Mouse (Mus musculus) induced T-regulatory cell, adult 2 months (primary cell): ENCODE measurements at regions not wholly inside any gene's neighbourhood (a gene's known extent, or its start where the extent isn't known, plus 50 kb on each side); places are given as distances from the start of the nearest gene placed in this dataset.

Experiments
- DNase-seq: peaks from one replicate; pipeline ENCODE4 v3.0.0-alpha.2; 2012; ENCODE audit warnings: low read depth

GRCm38 (mm10) chr12:71725140-71725539, 105.7 kb upstream of the Daam1 start:
- no peak for DNase-seq

DNA sequence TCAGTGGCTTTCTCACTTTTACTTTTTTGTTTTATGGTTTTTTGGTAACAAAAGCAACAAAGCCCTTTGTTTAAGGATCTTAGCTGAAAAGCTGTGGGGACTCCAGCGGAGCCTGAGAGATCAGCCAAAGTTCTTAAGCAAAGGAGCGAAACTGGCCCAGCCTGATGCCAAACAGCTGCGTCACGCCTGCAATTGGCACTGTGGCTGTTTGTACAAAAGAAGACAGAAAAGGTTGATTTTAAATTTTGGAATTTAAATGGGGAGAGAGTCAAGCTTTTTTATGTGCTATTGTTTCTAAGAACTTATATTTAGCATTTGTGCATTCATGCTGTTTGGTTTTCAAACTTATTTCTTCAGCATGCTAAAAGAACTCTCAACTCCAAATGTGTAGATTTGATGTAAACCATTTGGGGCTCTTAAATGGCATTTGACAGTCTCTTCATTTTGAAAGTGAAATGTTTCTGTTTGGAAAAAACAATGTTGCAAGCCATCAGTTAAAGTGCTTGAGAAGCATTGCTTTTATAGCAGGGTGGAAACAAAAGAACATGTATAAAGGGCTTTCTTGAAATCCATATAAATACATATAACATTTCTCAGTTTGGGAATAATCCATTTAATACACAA, 105.1 kb upstream of the Daam1 start:
- DNase-seq: no peak

DNA sequence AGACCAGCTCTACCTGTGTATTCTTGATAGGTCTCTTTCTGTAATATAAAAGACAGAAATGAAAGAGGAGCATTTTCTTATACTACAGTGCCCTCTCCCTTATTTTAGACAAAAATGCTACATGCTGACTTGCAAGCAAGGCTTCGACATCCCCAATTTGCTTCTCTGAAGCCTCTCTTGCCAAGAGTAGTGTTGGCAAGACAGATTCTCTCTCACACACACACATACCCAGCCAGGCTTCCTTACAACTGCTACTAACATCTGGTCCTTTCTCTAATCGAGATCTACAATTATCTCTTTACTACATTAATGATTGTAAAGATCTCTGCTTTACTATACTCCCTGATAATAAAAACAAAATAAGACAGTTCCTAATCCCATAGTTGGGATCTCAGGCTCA, 87.5 kb upstream of the Daam1 start:
- no peak for DNase-seq

DNA sequence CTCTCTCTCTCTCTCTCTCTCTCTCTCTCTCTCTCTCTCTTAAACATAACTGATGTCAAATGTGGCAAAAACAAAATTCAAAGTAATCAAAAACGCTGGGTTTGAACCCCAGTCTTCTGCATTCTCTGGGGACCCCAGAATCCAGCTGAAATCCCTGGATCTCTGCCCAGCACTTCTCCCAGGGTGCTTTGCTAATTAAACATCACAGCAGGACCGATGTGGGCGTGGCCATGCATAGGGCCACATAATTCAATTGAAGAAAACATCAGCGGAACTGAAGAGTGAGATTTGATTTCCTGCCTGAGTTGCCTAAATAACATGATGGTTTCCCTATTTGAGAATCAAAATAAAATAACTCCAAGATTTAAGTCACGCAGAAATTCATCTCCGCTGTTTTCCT, 84.9 kb upstream of the Daam1 start:
- DNase-seq: no peak

DNA sequence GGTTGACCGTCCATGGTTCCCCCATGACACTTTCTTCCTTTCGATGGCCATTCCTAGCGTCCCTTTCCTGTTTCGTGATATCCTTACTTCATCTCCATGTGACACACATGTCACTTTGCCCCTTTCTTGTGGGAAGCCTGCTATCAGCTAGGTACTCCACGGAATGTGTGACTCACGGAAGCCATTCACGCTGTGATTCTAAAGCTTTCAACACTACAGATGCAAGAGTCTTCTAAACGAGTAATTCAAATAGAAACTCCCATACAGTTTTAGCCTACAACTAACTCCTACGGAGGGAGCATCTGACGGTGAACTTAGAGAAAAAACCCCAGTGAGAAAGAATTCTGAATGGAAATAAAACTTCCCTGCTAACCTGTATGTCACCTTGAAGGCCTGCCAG, 83.5 kb upstream of the Daam1 start:
- no peak for DNase-seq

DNA sequence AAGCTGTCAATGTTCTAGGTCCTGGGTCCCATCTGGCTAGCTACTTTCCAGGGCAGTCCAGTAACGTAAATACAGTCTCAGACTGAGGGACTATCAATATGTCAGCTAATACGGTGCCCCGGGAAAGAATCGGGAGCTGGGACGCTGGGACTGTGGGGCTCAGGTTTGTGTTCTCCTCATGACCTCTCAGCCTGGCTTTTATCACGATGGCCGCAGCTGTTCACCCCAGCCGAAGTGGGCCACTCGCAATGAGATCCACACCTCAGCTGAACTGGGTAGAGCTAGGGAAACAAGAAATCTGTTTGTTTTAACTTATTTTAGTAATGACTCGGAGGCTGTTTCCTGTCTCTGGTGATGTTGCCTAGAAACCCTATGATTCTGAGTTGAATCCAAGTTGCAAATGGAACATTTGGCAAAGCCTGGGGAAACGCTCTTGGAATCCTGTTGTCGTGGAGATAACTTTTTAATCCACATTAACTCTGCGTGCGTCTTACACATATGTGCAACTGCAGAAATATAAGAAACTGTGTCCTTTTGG, 83.0 kb upstream of the Daam1 start:
- DNase-seq: no peak

- DNase-seq: no peak
Measured at GRCm38 (mm10) chr12:71748731-71749130, 82.1 kb upstream of the Daam1 start.

- DNase-seq: no peak
Measured at GRCm38 (mm10) chr12:71749668-71750067, 81.2 kb upstream of the Daam1 start.

DNA sequence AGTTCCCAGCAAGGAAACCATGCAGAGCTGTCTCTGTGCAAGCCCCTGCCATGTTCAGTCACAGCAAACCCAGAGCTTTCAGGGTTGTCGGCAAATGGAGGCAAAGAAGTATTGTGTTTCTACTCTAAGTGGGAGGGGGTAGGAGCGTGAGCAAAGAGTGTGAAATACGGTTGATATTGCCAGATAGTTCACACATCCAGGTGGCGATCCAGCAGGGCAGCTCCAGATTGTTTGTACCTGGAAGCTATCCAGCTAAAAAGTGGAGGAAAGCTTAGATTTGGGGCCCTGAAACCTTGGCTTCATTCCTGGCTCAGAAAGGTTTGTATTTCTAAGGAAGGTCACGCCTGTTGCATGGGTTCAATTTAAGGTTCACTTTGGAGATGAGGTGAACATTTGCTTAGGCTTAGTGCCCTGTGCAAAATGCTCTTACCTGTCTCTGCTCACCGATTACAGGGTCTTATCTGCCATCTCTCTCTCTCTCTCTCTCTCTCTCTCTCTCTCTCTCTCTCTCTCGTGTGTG, 78.1 kb upstream of the Daam1 start:
- DNase-seq: no peak

DNA sequence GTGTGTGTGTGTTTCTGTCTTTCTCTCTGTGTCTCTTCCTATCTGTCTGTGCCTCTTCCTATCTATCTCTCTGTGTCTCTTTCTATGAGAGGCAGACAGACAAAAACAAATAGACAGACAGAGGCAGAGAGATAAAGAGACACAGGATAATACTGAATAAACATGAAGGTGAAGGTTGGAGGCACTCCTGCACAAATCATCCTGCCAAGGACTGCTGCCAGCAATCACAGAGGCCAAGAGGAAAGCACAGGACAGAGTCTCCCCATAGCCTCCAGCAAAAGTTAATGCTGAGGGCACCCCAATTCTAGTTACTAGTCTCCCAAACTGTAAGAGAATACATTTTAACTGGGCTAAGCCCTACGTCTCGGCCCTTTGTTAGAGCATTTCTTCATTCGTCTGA, 77.6 kb upstream of the Daam1 start:
- no peak for DNase-seq

DNA sequence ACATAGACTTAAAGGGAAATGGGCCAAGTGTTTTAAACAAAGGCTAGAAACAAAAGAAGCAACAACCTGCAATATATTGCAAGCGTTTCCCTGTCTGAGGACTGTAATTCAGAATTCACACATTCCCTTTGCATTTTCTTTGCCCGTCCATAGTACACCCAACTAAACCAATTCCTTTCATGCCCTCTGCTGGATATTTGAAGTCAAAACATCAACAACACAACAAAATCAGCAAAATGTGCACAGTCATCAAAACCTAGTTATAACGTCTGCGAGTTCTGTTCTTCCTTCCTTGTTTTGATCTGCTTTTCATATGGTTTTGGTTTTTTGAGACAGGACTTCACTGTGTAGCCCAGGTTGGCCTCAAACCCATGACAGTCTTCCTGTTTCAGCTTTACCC, 67.7 kb upstream of the Daam1 start:
- no peak for DNase-seq

- DNase-seq: no peak
Measured at GRCm38 (mm10) chr12:71766086-71766485, 64.8 kb upstream of the Daam1 start.

DNA sequence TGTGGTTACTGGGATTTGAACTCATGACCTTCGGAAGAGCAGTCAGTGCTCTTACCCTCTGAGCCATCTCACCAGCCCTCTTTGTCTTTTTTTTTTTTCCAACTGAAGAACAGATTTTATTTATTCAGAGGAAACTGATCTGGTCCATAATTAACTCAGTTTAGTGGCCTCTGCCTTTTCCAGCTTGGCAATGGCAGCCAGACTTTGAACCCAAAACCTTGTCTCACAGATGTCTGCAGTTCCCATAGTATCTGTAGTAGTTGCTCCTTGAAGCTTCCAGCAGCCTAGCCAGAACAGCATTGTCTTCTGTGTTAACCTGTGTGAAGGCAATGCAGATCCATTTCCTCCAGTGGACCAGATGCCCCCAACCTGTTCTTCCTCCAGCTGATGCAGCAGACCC, 64.2 kb upstream of the Daam1 start:
- no peak for DNase-seq

DNA sequence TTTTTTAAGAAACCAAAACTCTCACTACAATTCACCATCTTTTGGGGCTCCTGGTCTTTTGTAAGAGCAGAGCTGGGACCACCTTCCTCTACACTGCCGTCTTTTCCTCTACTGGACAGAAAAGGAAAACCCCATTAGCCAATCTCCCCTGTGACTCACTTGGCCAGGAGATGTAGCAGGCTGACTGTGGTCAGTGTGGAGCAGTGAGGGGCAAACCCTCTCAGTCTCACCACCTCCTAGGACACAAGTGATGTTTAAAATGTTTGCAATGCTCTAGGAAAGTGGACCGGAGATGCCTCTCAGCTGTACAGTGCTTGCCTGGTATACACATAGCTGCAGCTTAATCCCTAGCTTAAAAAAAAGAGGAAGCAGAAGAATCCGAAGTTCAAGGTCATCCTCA, 63.0 kb upstream of the Daam1 start:
- DNase-seq: no peak

DNA sequence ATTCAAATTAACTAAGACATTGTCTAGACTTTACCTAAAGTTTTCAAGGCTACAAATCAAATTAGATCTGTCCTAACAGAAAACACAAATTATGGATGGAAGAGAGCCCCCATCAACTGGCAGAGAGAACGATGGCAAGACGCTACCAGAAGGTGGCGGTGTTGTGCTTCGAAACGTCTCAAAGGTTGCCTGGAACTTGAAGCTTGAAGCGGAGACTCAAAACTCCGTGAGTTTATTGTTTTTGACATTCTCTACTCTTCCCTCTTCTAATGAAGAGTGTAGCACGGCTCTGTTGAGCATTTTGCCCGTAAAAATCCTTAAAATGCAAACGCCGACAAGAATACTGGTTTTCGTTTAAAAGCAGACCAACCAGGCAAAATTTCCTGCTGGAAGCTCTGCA, 62.4 kb upstream of the Daam1 start:
- peak; percentile 77 for DNase-seq

- DNase-seq: no peak
Measured at GRCm38 (mm10) chr12:71768890-71769289, 62.0 kb upstream of the Daam1 start.

- DNase-seq: no peak
Measured at GRCm38 (mm10) chr12:71769302-71769701, 61.6 kb upstream of the Daam1 start.

DNA sequence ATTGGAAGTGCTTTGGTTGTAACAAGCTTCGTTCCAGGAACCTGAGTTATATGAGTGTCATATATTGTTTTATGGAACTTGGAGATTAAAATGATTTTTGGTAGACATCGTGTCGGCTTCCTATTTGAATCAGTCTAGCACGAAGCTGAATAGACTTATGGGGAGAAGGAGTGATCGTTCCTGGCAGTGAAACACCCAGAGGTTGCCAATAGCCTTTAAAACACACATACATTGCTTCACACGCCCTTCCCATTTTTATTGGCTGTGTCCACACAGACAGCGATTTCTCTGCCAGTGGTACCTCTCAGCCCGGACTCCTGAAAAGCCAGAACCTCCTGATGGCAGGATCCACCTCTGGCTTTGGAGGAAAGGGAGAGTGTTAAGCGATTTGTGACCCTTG, 57.0 kb upstream of the Daam1 start:
- no peak for DNase-seq

- DNase-seq: no peak
Measured at GRCm38 (mm10) chr12:71775126-71775525, 55.8 kb upstream of the Daam1 start.

GRCm38 (mm10) chr12:71778137-71778536, 52.7 kb upstream of the Daam1 start:
- no peak for DNase-seq

DNA sequence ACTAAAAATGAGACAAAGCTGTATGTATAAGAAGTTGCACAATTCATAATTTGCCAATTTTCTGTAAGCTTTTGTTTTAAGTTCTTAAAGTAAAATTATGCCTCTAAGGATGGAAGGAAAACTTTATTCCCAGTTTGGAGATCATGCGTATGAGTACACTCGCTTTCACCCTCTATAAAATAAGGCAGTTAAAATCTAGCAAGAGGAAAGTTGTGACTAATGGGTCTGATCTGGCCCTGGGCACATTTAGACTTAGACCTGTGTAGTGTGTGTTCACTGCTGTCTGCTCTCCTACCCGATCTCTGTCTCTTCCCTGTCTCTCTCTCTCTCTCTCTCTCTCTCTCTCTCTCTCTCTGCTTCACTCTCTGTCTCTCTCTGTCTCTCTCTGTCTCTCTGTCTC, 51.9 kb upstream of the Daam1 start:
- DNase-seq: no peak

GRCm38 (mm10) chr12:71779418-71779817, 51.5 kb upstream of the Daam1 start:
- DNase-seq: no peak
